Mouse (Mus musculus): ENCODE measurements around the gene Uqcr10.

- TF ChIP-seq CTCF (IDR thresholded peaks at IDR 0.05; ENCODE audit: borderline replicate concordance, control insufficient read depth, extremely low read depth, insufficient read depth, low read length, poor library complexity) (no peak), POLR2A (IDR thresholded peaks at IDR 0.05; ENCODE audit: control insufficient read depth, extremely low read depth, insufficient read depth, low read length, poor library complexity) (no peak)
These were observed 15.3 kb downstream of the Uqcr10 start for GRCm38 (mm10) chr11:4688632-4689380.

Data from thymus, adult 2 months (tissue).